Mouse (Mus musculus) heart, postnatal 36 days (tissue): ENCODE measurements at regions not wholly inside any gene's neighbourhood (a gene's known extent, or its start where the extent isn't known, plus 50 kb on each side); places are given as distances from the start of the nearest gene placed in this dataset.
A peak's percentile ranks its signal among the peaks of the same experiment; 100 is the strongest.

Source experiments
- DNase-seq, 2 experiments: peaks; one replicate each; pipeline ENCODE4 v3.0.0; 2021 to 2022
- intact Hi-C: fragments of 180-260 bp; cut with DNase I; formaldehyde crosslinking; loops from one replicate; pipeline ENCODE4 v1.15.1; 2025

DNA sequence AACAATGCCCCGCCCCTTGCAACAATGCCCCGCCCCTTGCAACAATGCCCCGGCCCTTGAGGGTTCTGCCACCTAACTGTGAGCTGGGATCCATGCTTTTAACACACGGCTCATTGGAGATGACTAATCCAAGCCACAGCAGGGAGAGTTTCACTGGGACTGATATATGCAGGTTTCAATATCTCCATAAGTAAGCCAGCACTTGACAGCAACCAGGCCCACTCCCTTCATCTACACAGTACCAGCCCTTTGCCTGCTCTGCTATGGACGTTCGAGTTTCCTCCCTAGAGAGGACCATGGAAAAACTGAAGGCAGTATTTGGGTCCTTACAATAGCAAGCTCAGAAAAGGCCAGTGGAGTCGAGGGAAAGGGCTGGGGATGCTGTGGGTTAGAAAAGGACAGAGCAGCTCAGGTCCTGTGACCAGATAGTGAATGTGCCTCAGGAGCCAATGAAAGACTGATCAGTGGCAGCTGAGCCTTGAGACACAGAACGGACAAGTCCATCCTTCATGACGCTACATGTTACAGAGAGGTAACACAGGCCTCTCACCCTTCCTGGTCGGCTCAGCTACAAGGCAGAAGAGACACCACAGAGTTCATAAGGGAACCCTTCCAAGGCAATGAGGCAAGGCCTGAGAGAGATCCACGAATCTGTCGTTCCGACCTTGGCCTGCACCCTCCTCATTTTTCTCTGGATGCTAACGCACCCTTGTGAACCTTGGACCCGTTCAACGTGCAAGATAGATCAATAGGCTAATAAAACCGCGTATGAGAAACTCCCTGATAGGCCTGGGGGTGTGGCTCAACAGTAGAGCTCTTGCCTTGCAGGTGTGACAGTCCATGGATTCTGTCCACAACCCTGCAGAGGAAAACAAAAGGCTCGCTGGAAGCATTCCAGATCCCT is 114.5 kb downstream of the Sp3 start:
- intact Hi-C loops: no loop called here
- no peak for DNase-seq

DNA sequence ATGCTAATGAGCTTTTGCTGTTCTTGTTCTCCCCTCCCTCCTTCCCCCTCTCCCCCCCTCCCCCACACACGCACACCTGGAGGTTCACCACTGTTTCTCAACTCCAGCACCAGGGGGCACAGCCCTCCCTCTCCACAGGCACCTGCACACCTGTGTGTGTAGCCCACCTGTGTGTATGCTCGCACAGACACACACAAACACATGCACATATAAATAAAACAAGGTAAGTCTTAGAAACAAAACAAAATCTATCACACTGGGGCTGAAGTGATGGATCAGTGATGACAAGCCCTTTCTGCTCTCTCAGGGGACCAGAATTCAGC is 113.9 kb downstream of the Sp3 start:
- DNase-seq: no peak
- intact Hi-C loops: no loop called here

DNA sequence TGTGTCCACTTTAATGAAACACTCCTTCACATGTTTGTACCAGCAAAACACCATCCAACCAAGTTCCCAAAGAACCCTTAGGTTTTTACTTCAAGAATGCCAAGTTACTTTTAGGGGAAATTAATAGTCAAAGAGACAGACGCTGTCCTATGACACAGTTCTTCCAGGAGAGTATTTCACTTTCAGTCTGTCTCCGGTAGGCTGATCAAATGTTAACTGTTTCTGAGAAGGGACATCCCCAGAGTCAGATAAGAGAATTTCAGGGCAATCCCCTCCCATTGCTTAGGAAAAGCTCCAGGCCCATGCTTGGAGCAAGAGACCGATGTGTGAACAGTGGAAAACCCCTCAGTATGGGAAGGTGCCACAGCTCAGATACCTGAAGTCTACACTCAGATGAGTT is 112.1 kb downstream of the Sp3 start:
- intact Hi-C loops: no loop called here
- DNase-seq: no peak

DNA sequence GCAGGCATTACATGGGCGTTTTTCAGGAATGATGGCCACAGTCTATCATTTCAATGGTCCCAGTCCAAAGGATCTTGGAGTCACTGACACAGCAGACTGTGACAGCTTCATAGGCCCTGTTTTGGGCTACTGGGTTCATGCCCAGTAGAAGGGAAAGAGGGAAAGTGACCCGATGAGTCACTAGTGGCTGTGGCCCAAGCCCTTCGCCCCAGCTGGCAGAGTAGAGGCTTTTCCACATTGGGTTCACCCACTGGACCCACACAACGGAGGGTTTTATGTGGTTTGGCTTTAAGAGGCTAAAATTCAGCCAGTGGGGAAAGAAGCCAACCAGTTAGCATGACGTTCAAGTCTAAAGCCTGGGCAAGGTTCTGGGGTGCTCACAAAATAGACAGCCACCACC is 108.4 kb downstream of the Sp3 start:
- intact Hi-C loops: no loop called here
- DNase-seq: peak; percentile 67 to 68

DNA sequence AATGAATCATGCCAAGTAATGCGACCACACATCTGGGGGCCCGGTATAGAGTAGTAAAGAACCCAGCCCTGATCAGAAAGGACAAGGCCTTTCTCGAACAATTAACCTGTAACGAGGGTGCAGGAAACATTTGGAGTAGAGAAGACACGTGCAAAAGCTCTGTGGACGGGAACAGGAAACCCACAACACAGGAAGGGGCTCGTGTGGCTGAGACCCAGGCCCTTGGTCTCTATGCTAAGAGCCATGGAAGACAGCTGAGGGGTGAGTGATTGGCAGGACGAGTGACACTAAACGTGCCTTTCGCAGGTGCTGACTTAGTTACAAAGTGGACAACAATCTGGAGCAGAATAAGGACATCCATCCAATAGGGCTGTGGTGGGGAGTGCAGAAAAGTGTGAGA is 106.3 kb downstream of the Sp3 start:
- no peak for DNase-seq
- intact Hi-C loops: no loop called here

DNA sequence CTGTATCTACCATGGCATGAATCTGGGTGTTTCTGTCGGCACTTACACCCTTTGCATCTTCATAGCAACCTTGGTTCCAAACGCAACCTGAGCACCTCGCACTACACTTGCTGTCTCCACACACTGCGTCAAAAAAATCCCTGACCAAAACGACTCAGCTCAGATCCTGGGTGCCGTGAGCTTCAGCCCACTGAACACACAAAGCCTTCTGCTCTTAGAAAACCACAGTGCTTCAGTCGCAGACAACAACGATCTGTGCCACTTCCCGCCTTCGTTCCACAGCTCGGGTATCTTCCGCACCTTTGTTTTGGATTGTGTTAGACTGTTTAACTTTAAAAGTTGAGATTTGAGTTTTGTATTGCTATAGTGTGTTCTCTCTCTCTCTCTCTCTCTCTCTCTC is 105.7 kb downstream of the Sp3 start:
- intact Hi-C loops: no loop called here
- no peak for DNase-seq

DNA sequence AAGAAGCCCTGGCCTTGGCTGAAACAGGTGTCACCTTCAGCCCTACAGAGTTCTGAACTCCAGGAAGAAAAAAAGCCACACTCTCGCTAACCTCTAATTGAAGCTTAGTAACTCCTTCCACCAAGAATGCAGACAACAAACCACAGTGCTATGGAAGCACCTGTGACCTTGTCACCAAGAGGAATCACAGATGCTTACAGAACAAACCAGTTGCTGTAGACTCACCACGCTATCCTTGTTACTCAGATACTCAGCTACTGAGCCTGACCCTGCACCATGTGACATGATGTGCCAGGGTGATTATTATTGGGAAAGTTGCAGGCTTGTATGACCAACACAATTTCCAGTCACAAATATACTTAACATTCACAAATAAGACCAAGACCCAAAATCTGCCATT is 104.6 kb downstream of the Sp3 start:
- intact Hi-C loops: no loop called here
- DNase-seq: no peak

DNA sequence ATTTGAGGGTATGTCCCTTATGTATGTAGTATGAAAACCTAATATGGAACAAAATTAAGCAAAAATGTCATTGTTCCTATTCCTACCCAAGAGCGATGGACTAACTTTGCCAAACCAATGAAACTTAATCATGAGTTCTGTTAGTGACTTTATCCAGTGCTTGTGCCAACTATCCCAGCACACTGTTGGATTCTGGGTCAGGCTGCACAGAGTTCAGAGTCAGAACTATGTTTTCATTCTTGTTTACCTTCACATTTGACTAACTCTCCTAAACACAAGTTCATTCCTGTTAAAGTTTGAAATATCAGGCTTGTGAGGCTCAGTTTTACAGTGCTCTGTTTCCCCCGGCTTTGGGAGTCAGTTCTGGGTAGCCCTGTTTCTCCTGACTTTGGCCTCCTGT is 100.2 kb downstream of the Sp3 start:
- DNase-seq: no peak
- intact Hi-C loops: no loop called here

DNA sequence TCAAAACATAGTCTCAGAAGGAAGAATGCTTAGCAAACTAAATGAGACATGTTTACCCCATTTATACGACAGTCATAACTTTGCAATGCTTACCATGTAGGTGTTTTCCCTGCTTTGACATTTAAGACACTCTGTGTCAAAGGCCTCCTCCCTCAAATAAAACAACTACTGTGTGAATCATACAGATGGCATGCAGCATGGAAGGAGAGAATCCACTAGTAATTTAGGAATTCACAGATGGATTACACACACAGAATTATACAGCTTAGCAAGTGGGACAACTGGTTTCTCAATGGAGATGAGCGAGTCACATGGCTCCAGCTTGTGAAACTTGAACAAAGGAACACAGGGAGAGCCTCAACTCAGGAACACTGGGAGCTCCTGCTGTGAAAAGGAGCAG is 98.7 kb downstream of the Sp3 start:
- DNase-seq: no peak
- intact Hi-C loops: no loop called here

DNA sequence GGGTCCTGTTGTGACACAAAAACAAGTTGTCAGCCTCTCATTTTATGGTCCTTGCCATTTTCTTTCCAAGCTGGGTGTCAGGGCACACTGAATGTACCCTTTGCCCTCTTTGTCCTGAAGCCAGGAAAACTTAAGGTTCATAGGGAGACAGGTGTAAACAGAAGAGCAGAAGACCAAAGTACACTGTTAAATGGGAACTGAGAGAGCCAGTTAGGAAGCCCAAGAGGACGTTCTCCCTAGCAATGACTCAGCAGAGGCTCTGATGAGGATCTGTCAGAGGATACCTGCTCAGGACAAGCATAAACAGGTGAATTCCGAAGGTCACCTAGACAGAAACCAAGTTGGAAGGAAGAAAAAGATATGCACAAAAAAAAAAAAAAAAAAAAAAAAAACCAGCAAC is 94.0 kb downstream of the Sp3 start:
- DNase-seq: no peak
- intact Hi-C loops: no loop called here
